Mouse (Mus musculus) kidney, adult 2 months (tissue): ENCODE measurements around the gene Map3k6.

Source experiments
- CTCF ChIP-seq: fragments of 200-500 bp; conservative IDR thresholded peaks from 2 replicates; pipeline ENCODE4 v1.5.1; 2011; ENCODE audit warnings: low read depth, mild to moderate bottlenecking, control low read depth, low read length, moderate library complexity, mixed read lengths; ENCODE audit not compliant: insufficient read depth, insufficient read length
- POLR2A ChIP-seq: fragments of 200-500 bp; IDR thresholded peaks from one replicate; pipeline ENCODE4 v1.6.1; 2011; ENCODE audit warnings: low read depth, low read length, control low read depth

GRCm38 (mm10) chr4:133226073-133226472, 14.5 kb upstream of the Map3k6 start:
- TF ChIP-seq CTCF, result no peak
- no peak for TF ChIP-seq POLR2A
